Mouse (Mus musculus) kidney, embryonic 14.5 days (tissue): ENCODE data around the gene Rnf38. TPM values are rescaled to one million over a fixed set of nuclear protein-coding genes. Genes with fewer than 3 reads are reported as not detected.
A peak's percentile ranks its signal among the peaks of the same experiment; 100 is the strongest.

Experiments used
- ATAC-seq: fragments of 200-750 bp; cut with Nextera tagmentation; 2 replicates; pipeline ENCODE4 v1.8.0; 2017; ENCODE audit warnings: moderate number of reproducible peaks, mild to moderate bottlenecking, moderate TSS enrichment, moderate library complexity; ENCODE audit not compliant: low FRiP score, low TSS enrichment
- H3K27ac ChIP-seq: fragments of 300-500 bp; sonication (generic); 2 replicates; pipeline ENCODE4 v1.5.1; 2014; ENCODE audit warnings: low read depth, mild to moderate bottlenecking, low read length, moderate library complexity, mixed read lengths
- H3K27me3 ChIP-seq: fragments of 300-500 bp; sonication (generic); 2 replicates; pipeline ENCODE4 v1.6.1; 2014; ENCODE audit warnings: mild to moderate bottlenecking, low read length; ENCODE audit not compliant: control insufficient read depth, insufficient read depth
- H3K36me3 ChIP-seq: fragments of 300-500 bp; sonication (generic); 2 replicates; pipeline ENCODE4 v1.6.1; 2014; ENCODE audit warnings: low read length, mixed read lengths; ENCODE audit not compliant: control insufficient read depth, insufficient read depth
- H3K4me1 ChIP-seq: fragments of 300-500 bp; sonication (generic); 2 replicates; pipeline ENCODE4 v1.6.1; 2014; ENCODE audit warnings: low read length, mixed read lengths; ENCODE audit not compliant: control insufficient read depth, insufficient read depth
- H3K4me2 ChIP-seq: fragments of 300-500 bp; sonication (generic); replicated peaks from 2 replicates; pipeline ENCODE4 v1.6.1; 2014; ENCODE audit warnings: low read depth, mild to moderate bottlenecking, low read length
- H3K4me3 ChIP-seq: fragments of 300-500 bp; sonication (generic); 2 replicates; pipeline ENCODE4 v1.5.1; 2014; ENCODE audit warnings: mild to moderate bottlenecking, low read length
- H3K9ac ChIP-seq: fragments of 300-500 bp; sonication (generic); 2 replicates; pipeline ENCODE4 v1.6.1; 2014; ENCODE audit warnings: low read depth, mild to moderate bottlenecking, low read length, moderate library complexity
- H3K9me3 ChIP-seq: fragments of 300-500 bp; sonication (generic); 2 replicates; pipeline ENCODE4 v1.6.1; 2016; ENCODE audit warnings: low read length; ENCODE audit not compliant: control insufficient read depth
- WGBS: fragments of 180-500 bp; shearing (Covaris S2); extraction: QIAGEN DNeasy Blood & Tissue Kit; methylation state at CpG from one replicate; pipeline ENCODE4 v1.1.7; 2014; 5-methylcytosine and 5-hydroxymethylcytosine counted together
- polyA plus RNA-seq: library from polyadenylated mRNA; unstranded; fragments of >200 nt; fragmentation: Nextera tagmentation; extraction: Ambion mirVana; gene quantifications from 2 replicates; pipeline ENCODE4 v1.2.1, GENCODE M21; 2014

Rnf38 gene
- polyA plus RNA-seq, 1 experiment from 2014 or later: 41.0 TPM

DNA sequence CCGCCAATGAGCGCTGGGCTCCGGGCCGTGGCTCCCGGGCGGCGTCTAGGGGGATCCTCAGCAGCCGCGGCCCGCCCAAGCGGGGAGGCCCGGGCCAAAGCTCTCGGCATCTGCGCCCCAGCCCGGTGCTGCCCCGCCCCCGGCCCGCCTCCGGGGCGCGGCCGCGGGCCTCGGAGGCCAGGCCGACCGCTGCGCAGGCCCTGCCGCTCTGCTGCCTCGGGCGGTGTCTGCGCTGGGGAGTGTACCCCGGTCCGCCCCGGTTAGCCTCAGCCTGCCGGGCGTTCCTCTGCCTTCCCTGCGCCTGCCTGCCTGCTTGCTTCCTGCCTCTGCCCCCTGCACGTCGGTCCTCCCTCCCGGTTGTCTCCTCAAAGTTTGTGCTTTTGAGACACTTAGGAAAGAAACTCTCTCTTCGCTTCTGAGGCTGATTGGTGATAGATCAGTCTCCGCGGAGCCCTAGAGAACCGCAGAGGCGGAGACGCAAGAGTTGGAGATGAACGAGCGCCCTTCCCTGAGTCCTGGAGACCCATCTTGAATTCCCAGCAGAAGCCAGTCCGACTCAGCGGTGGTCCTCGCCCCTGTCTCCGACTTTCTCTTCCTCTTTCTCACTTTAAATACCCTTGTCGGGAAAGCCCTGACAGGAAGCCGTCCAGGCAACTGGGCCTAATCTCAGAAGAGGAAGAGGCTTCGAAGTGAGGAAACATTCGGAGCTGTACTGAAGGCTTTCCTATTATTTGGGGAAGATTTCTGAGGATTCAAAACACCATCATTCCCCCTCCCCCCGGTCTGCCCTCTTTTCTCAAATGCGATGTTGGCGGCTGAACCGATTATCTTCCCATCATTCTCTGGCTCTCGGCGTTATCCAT, 646 bp upstream of the Rnf38 start:
- H3K36me3 ChIP-seq: no peaks in the 10 kb centered on the region
- peak overlapping the region; percentile 74 for H3K27ac ChIP-seq
- H3K4me1 ChIP-seq: peaks cover 15% of the 10 kb centered on the region; the same call in 1 of the 2 replicates
- peak; percentile 98 for ATAC-seq
- H3K4me2 ChIP-seq: peak overlapping the region; percentile 78
- peak overlapping the region; percentile 79 for H3K4me3 ChIP-seq
- peak overlapping the region; percentile 88 for H3K9ac ChIP-seq
- no peaks in the 10 kb centered on the region for H3K27me3 ChIP-seq
- H3K9me3 ChIP-seq: no peaks in the 10 kb centered on the region
- WGBS: under 1% methylated on average over 37 of the region's 62 CpGs

- H3K27ac ChIP-seq: peak overlapping the region; percentile 90
- WGBS: under 1% methylated on average over 34 of the region's 68 CpGs
- peak; percentile 60 for ATAC-seq
- no peaks in the 10 kb centered on the region for H3K27me3 ChIP-seq
- H3K4me1 ChIP-seq: peaks cover 15% of the 10 kb centered on the region; the same call in 1 of the 2 replicates
- peak overlapping the region; percentile 78 for H3K4me2 ChIP-seq
- no peaks in the 10 kb centered on the region for H3K9me3 ChIP-seq
- H3K9ac ChIP-seq: peak overlapping the region; percentile 88
- peak overlapping the region; percentile 79 for H3K4me3 ChIP-seq
- no peaks in the 10 kb centered on the region for H3K36me3 ChIP-seq
Observed at GRCm38 (mm10) chr4:44232771-44233712, 547 bp downstream of the Rnf38 start.

DNA sequence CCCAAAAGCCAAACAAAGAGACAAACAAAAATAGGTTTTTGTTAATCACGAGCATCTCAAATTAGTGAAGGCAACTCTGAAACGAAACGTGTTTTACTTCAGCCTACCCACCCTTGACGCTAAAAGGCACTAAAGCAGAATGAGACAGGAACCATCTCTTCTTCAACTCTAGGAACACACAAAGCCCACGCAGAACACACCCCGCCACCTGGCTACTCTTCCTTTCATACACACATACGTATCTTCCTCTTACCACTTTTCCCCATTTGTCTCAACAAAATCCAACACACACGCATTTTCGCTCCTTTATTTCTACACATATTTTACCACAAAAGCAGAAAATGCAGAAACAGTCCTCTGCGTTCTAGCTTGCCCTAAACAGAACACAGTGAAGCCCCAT, 8.5 kb downstream of the Rnf38 start:
- Histone ChIP-seq H3K4me2 (no peak overlapping the region), H3K36me3 (no peaks in the 10 kb centered on the region), H3K27ac (no peak overlapping the region), H3K9me3 (no peaks in the 10 kb centered on the region), H3K4me3 (no peak overlapping the region), H3K9ac (no peak overlapping the region), H3K4me1 (0 out of 2 replicates have a peak, but pooled peaks cover 2% of the 10 kb centered on the region), H3K27me3 (no peaks in the 10 kb centered on the region)
- ATAC-seq: no peak
- 87% methylated on average over 10 of the region's 10 CpGs for WGBS

DNA sequence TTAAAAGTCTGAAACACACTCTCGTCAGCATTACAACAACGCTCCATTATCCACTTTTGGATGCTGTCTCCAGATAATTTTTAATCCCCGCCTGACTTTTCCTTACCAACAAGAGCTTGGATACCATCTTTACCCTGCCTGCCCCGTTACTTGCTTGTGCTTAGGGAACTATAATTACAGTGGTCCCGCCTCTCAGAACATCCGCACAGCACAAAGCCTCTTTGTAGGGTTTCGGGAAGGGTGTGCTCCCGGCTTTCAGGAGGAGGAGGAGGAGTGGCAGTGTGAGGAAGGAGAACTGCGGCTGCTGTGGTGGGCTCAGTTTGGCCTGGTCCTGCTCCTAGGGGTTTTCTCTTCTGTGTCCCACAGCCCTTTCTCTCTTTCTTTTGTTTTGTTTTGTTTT, 9.4 kb downstream of the Rnf38 start:
- Histone ChIP-seq H3K27ac (no peak overlapping the region), H3K4me3 (no peak overlapping the region), H3K9ac (no peak overlapping the region), H3K9me3 (no peaks in the 10 kb centered on the region), H3K4me2 (no peak overlapping the region), H3K36me3 (no peaks in the 10 kb centered on the region), H3K4me1 (0 out of 2 replicates have a peak, but pooled peaks cover 2% of the 10 kb centered on the region), H3K27me3 (no peaks in the 10 kb centered on the region)
- 39% methylated on average over 9 of the region's 9 CpGs for WGBS
- ATAC-seq: no peak

DNA sequence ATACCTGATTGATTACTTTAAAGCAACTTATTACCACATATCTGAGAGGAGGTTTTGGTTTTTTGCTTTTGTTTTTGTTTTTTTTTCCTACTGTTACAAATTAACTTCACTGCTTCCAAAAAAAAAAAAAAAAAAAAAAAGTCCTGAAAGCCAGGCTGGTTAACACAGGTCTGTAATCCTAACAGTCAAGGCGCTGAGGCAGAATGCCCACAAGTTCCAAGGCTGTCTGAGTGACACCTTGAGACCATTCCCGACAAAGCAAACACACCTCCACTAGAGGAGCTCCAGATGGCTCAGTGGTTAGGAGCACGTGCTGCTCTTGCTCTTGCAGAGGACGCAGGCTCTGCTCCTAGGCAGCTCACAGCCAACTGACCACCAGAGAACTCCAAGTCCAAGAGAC, 10.1 kb downstream of the Rnf38 start:
- no peak overlapping the region for H3K9ac ChIP-seq
- 56% methylated on average over 4 of the region's 4 CpGs for WGBS
- 0 out of 2 replicates have a peak, but pooled peaks cover 2% of the 10 kb centered on the region for H3K4me1 ChIP-seq
- no peak for ATAC-seq
- H3K9me3 ChIP-seq: no peaks in the 10 kb centered on the region
- no peak overlapping the region for H3K27ac ChIP-seq
- no peak overlapping the region for H3K4me2 ChIP-seq
- no peaks in the 10 kb centered on the region for H3K27me3 ChIP-seq
- H3K4me3 ChIP-seq: no peak overlapping the region
- H3K36me3 ChIP-seq: no peaks in the 10 kb centered on the region

GRCm38 (mm10) chr4:44216797-44217442, 16.7 kb downstream of the Rnf38 start:
- 0 out of 2 replicates have a peak, but pooled peaks cover 4% of the 10 kb centered on the region for H3K4me1 ChIP-seq
- no peak overlapping the region for H3K27ac ChIP-seq
- no peaks in the 10 kb centered on the region for H3K36me3 ChIP-seq
- 58% methylated on average over 10 of the region's 10 CpGs for WGBS
- H3K9me3 ChIP-seq: no peaks in the 10 kb centered on the region
- H3K27me3 ChIP-seq: no peaks in the 10 kb centered on the region
- H3K9ac ChIP-seq: no peak overlapping the region
- no peak for ATAC-seq
- H3K4me3 ChIP-seq: no peak overlapping the region
- no peak overlapping the region for H3K4me2 ChIP-seq

GRCm38 (mm10) chr4:44199968-44200367, 33.6 kb downstream of the Rnf38 start:
- H3K4me2 ChIP-seq: no peak overlapping the region
- no peaks in the 10 kb centered on the region for H3K4me1 ChIP-seq
- no peak overlapping the region for H3K27ac ChIP-seq
- H3K4me3 ChIP-seq: no peak overlapping the region
- 86% methylated on average over 1 of the region's 1 CpGs for WGBS
- H3K36me3 ChIP-seq: no peaks in the 10 kb centered on the region
- ATAC-seq: no peak
- no peaks in the 10 kb centered on the region for H3K9me3 ChIP-seq
- H3K9ac ChIP-seq: no peak overlapping the region
- no peaks in the 10 kb centered on the region for H3K27me3 ChIP-seq

DNA sequence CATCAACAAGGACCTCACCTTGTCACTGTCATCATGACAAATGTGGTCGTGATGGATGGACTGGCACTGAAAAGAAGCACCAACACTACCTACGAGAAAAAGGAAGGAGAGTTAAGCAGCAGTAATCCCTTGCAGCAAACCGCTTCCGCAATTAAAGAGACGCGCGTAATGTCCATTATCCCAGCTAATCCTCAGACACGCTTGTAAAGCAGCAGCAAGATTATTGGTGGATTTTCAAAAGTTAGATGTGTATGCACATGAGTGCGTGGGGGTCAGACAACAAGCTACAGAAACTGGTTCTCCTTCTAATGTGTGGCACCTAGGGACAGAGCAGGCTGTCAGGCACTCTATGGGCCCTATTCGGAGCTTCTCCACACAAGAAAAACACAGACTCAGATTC, 46.2 kb downstream of the Rnf38 start:
- no peak overlapping the region for H3K4me2 ChIP-seq
- H3K36me3 ChIP-seq: no peaks in the 10 kb centered on the region
- H3K9ac ChIP-seq: no peak overlapping the region
- ATAC-seq: no peak
- H3K4me1 ChIP-seq: peaks cover 4% of the 10 kb centered on the region; the same call in 1 of the 2 replicates
- H3K27ac ChIP-seq: no peak overlapping the region
- 90% methylated on average over 10 of the region's 10 CpGs for WGBS
- H3K4me3 ChIP-seq: no peak overlapping the region
- H3K9me3 ChIP-seq: no peaks in the 10 kb centered on the region
- H3K27me3 ChIP-seq: no peaks in the 10 kb centered on the region
